Mouse (Mus musculus) liver, embryonic 14.5 days (tissue): ENCODE results near the gene Alox12. TPM values are rescaled to one million over a fixed set of nuclear protein-coding genes. Genes with fewer than 3 reads are reported as not detected.
A peak's percentile ranks its signal among the peaks of the same experiment; 100 is the strongest.

Source experiments
- ATAC-seq: fragments of 200-750 bp; cut with Nextera tagmentation; 2 replicates; pipeline ENCODE4 v1.8.0; 2017; ENCODE audit warnings: moderate number of reproducible peaks, mild to moderate bottlenecking, moderate library complexity; ENCODE audit not compliant: insufficient read depth
- DNase-seq, 3 experiments: peaks; one replicate each; pipeline ENCODE4 v3.0.0-alpha.2; 2012 to 2013; ENCODE audit warnings: low read depth in 3 of 3, low spot score in 3 of 3
- H3K27ac ChIP-seq: fragments of 300-500 bp; sonication (generic); 2 replicates; pipeline ENCODE4 v1.5.1; 2014; ENCODE audit warnings: moderate library complexity, mild to moderate bottlenecking, control low read depth, inconsistent platforms
- H3K27me3 ChIP-seq: fragments of 300-500 bp; sonication (generic); 2 replicates; pipeline ENCODE4 v1.6.1; 2014; ENCODE audit warnings: mild to moderate bottlenecking, low read length, moderate library complexity; ENCODE audit not compliant: control insufficient read depth, insufficient read depth
- H3K36me3 ChIP-seq: fragments of 300-500 bp; sonication (generic); replicated peaks from 2 replicates; pipeline ENCODE4 v1.6.1; 2014; ENCODE audit warnings: low read depth; ENCODE audit not compliant: control insufficient read depth, insufficient read depth
- H3K4me1 ChIP-seq, 2 experiments: fragments of 200-500 bp in 1 of 2; fragments of 300-500 bp in 1 of 2; sonication (generic) in 1 of 2; replicated peaks; 2 replicates each; pipeline ENCODE4 v1.6.1; 2012 to 2014; ENCODE audit warnings: antibody characterized with exemption in 1 of 2, inconsistent platforms in 1 of 2, low read length in 1 of 2; ENCODE audit not compliant: control insufficient read depth in 2 of 2, insufficient read depth in 2 of 2
- H3K4me2 ChIP-seq: fragments of 300-500 bp; sonication (generic); 2 replicates; pipeline ENCODE4 v1.6.1; 2014; ENCODE audit warnings: low read depth, mild to moderate bottlenecking, control low read depth, moderate library complexity
- H3K4me3 ChIP-seq, 2 experiments: fragments of 200-500 bp in 1 of 2; fragments of 300-500 bp in 1 of 2; sonication (generic) in 1 of 2; 2 replicates each; pipeline ENCODE4 v1.5.1; 2012 to 2014; ENCODE audit warnings: low read depth in 2 of 2, low read length in 2 of 2, mild to moderate bottlenecking in 2 of 2, control low read depth in 1 of 2, inconsistent platforms in 1 of 2, moderate library complexity in 1 of 2; ENCODE audit not compliant: insufficient read depth in 1 of 2
- H3K9ac ChIP-seq: fragments of 300-500 bp; sonication (generic); replicated peaks from 2 replicates; pipeline ENCODE4 v1.6.1; 2014; ENCODE audit warnings: mild to moderate bottlenecking, control low read depth, moderate library complexity
- H3K9me3 ChIP-seq: fragments of 300-500 bp; sonication (generic); 2 replicates; pipeline ENCODE4 v1.6.1; 2016; ENCODE audit warnings: low read length, mixed read lengths; ENCODE audit not compliant: control insufficient read depth
- CTCF ChIP-seq: IDR thresholded peaks from 2 replicates; pipeline ENCODE4 v1.5.1; 2016; ENCODE audit warnings: antibody characterized with exemption, low read depth, control low read depth
- EP300 ChIP-seq: IDR thresholded peaks from 2 replicates; pipeline ENCODE4 v1.6.1; 2016; ENCODE audit warnings: antibody characterized with exemption, low read depth
- WGBS: fragments of 180-500 bp; shearing (Covaris S2); extraction: QIAGEN DNeasy Blood & Tissue Kit; methylation state at CpG from one replicate; pipeline ENCODE4 v1.1.7; 2014; ENCODE audit not compliant: insufficient replicate concordance; 5-methylcytosine and 5-hydroxymethylcytosine counted together
- polyA plus RNA-seq, 2 experiments: library from polyadenylated mRNA; depleted of rRNA in 1 of 2; stranded (reverse) in 1 of 2; unstranded in 1 of 2; fragments of >200 nt; fragmentation: Nextera tagmentation in 1 of 2; extraction: Ambion mirVana in 1 of 2; gene quantifications; 2 replicates each; pipeline versions ENCODE4 v1.2.1 to v1.2.3; 2012 to 2014

Alox12 gene
- polyA plus RNA-seq, 2 experiments, result 11.2 to 13.6 TPM

DNA sequence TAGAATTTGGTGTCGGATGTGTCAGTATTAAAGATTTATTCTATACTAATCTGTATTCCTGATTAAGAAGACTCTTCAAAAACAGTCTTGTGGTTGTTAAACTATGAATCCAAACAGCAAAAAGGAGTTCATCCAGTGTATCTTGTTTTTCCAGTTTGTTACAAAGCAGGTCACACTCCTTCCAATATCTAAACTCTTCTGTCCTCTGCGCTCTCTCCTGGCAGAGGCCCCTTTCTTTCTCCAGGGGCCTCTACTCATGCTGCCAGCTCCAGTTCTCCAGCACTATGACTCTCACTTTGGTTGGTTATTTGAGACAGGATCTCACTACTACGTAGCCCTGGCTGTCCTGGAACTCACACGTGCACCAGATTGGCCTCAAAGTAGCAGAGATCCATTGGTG lies 10.7 kb upstream of the Alox12 start:
- Histone ChIP-seq H3K4me2 (no peak overlapping the region), H3K36me3 (no peaks in the 10 kb centered on the region), H3K4me1 (no peaks in the 10 kb centered on the region), H3K4me3 (no peak overlapping the region), H3K9ac (no peak overlapping the region), H3K9me3 (no peaks in the 10 kb centered on the region), H3K27ac (no peak overlapping the region), H3K27me3 (no peaks in the 10 kb centered on the region)
- TF ChIP-seq EP300 (no peak), CTCF (no peak)
- DNase-seq, result no peak
- no peak for ATAC-seq
- 73% methylated on average over 4 of the region's 4 CpGs for WGBS

DNA sequence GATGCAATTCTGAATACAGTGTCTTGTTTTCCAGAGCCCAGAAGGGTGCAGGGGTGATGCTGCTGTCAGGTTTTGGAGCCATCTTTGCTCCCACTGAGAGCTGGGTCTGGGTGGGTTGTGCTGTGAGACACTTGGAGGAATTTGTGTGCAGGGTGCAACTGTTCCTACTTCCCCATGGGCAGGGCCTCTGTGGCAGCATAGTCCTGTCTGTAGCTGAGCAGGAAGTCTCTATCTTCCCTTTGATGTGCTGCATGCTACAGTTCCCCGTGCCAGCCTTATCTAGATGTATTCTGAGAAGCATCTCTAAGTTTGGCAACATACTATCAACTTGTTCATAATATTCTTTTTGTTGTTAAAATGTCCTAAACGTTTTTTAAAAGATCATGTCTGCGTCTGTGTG lies 10.1 kb upstream of the Alox12 start:
- Histone ChIP-seq H3K27me3 (no peaks in the 10 kb centered on the region), H3K9me3 (no peaks in the 10 kb centered on the region), H3K4me2 (no peak overlapping the region), H3K4me1 (no peaks in the 10 kb centered on the region), H3K9ac (no peak overlapping the region), H3K27ac (no peak overlapping the region), H3K4me3 (no peak overlapping the region), H3K36me3 (no peaks in the 10 kb centered on the region)
- no peak for TF ChIP-seq CTCF
- TF ChIP-seq EP300, result no peak
- WGBS, result 23% methylated on average over 3 of the region's 3 CpGs
- ATAC-seq, result no peak
- DNase-seq, result no peak

DNA sequence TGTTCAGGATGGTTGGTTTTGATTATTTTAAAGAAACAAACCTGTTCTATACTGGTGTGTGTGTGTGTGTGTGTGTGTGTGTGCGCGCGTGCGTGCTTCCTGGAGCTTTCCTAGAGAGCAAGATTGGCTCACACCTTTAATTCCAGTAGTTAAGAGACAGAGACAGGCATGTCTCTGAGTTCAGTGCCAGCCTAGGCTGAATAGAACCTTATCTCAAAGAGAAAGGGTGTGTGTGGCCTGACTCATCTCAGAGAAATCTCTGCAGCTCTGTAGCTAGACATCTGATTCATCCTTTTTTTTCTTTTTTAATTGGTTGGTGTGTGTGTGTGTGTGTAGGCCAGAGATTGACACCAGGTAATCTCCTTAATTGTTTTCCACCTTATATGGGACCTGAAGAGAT lies 3.9 kb upstream of the Alox12 start:
- no peak for TF ChIP-seq EP300
- no peak for TF ChIP-seq CTCF
- H3K9me3 ChIP-seq, result no peaks in the 10 kb centered on the region
- H3K9ac ChIP-seq, result no peak overlapping the region
- no peak for ATAC-seq
- no peak overlapping the region for H3K27ac ChIP-seq
- 83% methylated on average over 4 of the region's 4 CpGs for WGBS
- H3K4me3 ChIP-seq, result no peak overlapping the region
- H3K4me1 ChIP-seq, result no peaks in the 10 kb centered on the region
- H3K4me2 ChIP-seq, result no peak overlapping the region
- DNase-seq, result no peak
- peaks cover 16% of the 10 kb centered on the region for H3K27me3 ChIP-seq
- H3K36me3 ChIP-seq, result no peaks in the 10 kb centered on the region

DNA sequence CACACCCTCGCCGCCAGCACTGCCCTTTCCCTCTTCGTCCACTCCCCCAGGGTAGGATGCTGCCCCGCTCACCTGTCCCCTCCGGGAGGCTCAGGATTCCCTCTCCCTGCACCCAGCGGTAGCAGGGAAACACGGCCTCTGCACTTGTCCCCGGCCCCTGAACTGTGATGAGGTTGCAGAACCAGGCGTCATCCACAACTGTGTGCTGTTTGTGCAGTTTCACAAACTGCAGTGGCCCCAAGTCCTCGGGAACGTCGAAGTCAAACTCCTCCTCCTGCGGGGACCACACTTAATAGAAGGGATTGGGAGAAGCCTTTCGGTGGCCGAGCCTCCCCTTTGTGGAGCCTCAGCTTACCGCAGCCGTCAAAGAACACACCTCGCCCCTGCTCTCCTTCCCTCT lies 816 bp downstream of the Alox12 start:
- H3K4me3 ChIP-seq, result 0 out of 4 replicates have a peak overlapping the region, but pooled peaks of 1 of the 2 experiments have one; percentile 15
- no peak overlapping the region; the same call in 1 of the 2 replicates for H3K9ac ChIP-seq

DNA sequence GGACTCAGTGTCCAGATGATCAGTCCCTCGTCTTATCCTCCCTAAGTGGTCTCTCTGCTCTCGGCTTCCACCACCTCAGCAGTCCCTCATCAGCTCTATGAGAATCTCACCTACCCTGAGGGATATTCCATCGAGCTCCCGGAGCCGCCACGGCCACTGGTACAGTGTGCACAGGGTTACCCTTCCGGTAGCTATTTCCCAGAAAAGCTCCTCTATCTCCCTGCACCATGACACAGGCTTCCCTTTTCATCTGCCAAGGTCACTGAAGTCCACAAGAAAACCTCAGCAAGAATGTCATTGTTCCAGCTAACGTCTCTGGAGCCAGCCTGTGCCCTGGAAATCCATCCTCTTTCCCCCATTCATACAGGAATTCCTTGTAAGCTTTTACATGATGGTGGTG lies 3.3 kb downstream of the Alox12 start:
- Histone ChIP-seq H3K27ac (no peak overlapping the region), H3K4me1 (0 out of 4 replicates have a peak, but pooled peaks cover 0 to 2% of the 10 kb centered on the region in 2 experiments), H3K4me2 (no peak overlapping the region), H3K9ac (no peak overlapping the region), H3K4me3 (no peak overlapping the region), H3K27me3 (peaks cover 30% of the 10 kb centered on the region), H3K36me3 (no peaks in the 10 kb centered on the region), H3K9me3 (no peaks in the 10 kb centered on the region)
- ATAC-seq (no peak), DNase-seq (no peak)
- TF ChIP-seq EP300 (no peak), CTCF (no peak)
- WGBS, result 54% methylated on average over 8 of the region's 8 CpGs

More for the DNA sequence above, 816 bp downstream of the Alox12 start:
- Histone ChIP-seq H3K4me2 (peak overlapping the region; percentile 36; the same call in 1 of the 2 replicates), H3K9me3 (no peaks in the 10 kb centered on the region), H3K27me3 (peaks cover 30% of the 10 kb centered on the region), H3K36me3 (no peaks in the 10 kb centered on the region), H3K4me1 (0 out of 4 replicates have a peak, but pooled peaks cover 0 to 2% of the 10 kb centered on the region in 2 experiments), H3K27ac (no peak overlapping the region)
- 4% methylated on average over 18 of the region's 18 CpGs for WGBS
- DNase-seq, result no peak
- ATAC-seq, result no peak
- TF ChIP-seq EP300, result no peak
- TF ChIP-seq CTCF, result no peak

DNA sequence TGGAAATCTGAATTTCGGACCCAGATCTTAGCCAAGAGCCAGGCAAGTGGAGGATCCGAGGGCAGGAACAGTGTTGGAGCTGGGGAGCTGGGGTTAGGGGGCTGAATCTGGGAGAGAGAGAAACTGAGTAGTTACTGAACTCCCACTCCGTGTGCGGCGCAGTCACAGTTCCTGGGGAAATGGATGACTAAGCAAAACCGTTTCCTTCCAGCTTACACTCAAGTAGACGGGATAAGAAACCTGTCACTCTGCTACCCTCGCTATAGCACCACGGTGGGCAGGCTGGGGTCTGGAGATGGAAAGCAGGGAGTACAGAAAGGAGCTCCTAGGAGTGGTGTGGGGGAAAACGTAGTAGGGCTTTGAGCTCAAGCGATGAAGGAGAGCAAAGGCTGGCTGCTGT lies 5.0 kb downstream of the Alox12 start:
- no peak for TF ChIP-seq CTCF
- no peak for TF ChIP-seq EP300
- no peak overlapping the region for H3K4me3 ChIP-seq
- H3K4me1 ChIP-seq, result 0 out of 4 replicates have a peak, but pooled peaks cover 0 to 2% of the 10 kb centered on the region in 2 experiments
- ATAC-seq (no peak), DNase-seq (no peak)
- H3K9me3 ChIP-seq, result no peaks in the 10 kb centered on the region
- H3K27me3 ChIP-seq, result peaks cover 25% of the 10 kb centered on the region
- WGBS, result 17% methylated on average over 11 of the region's 11 CpGs
- no peak overlapping the region for H3K4me2 ChIP-seq
- no peak overlapping the region for H3K27ac ChIP-seq
- H3K9ac ChIP-seq, result no peak overlapping the region
- no peaks in the 10 kb centered on the region for H3K36me3 ChIP-seq
